Mouse (Mus musculus) spleen, postnatal 36 days (tissue): ENCODE data around the gene Ap4b1.
A peak's percentile ranks its signal among the peaks of the same experiment; 100 is the strongest.

Experiments
- DNase-seq, 2 experiments: peaks; one replicate each; pipeline ENCODE4 v3.0.0; 2022; ENCODE audit warnings: low spot score in 2 of 2, mixed read lengths in 1 of 2

The Ap4b1 gene

GRCm38 (mm10) chr3:103852565-103853299, 43.4 kb downstream of the Ap4b1 start:
- peak; percentile 73 to 78 for DNase-seq

- DNase-seq: no peak
These were observed 44.5 kb downstream of the Ap4b1 start for GRCm38 (mm10) chr3:103853804-103854203.

GRCm38 (mm10) chr3:103857036-103857805, 47.9 kb downstream of the Ap4b1 start:
- DNase-seq: peak; percentile 41

GRCm38 (mm10) chr3:103857977-103858563, 48.8 kb downstream of the Ap4b1 start:
- DNase-seq: peak in 1 of 2 experiments; percentile 42

GRCm38 (mm10) chr3:103858881-103859801, 49.8 kb downstream of the Ap4b1 start, which contains the start of gene Ptpn22:
Gene Ptpn22, plus strand, starts transcription at chr3:103859795.
- peak; percentile 81 for DNase-seq

- peak; percentile 87 to 88 for DNase-seq
These were observed 50.6 kb downstream of the Ap4b1 start for GRCm38 (mm10) chr3:103859851-103860391.

- peak; percentile 32 to 33 for DNase-seq
These were observed 53.5 kb downstream of the Ap4b1 start for GRCm38 (mm10) chr3:103862721-103863220.

GRCm38 (mm10) chr3:103864200-103864599, 54.9 kb downstream of the Ap4b1 start:
- no peak for DNase-seq

- peak; percentile 48 to 66 for DNase-seq
These were observed 58.2 kb downstream of the Ap4b1 start for GRCm38 (mm10) chr3:103867424-103867971.

GRCm38 (mm10) chr3:103868008-103868407, 58.7 kb downstream of the Ap4b1 start:
- DNase-seq: peak; percentile 32 to 54
